Mouse (Mus musculus) CH12.LX (cell line): ENCODE data around the gene Sit1. TPM values are rescaled to one million over a fixed set of nuclear protein-coding genes. Genes with fewer than 3 reads are reported as not detected.

Experiments used
- DNase-seq: peaks from one replicate; pipeline ENCODE4 v3.0.0-alpha.2; 2013; ENCODE audit errors: extremely low read depth
- H3K27ac ChIP-seq: 2 replicates; pipeline ENCODE4 v1.5.1; 2012; ENCODE audit warnings: low read depth, mild to moderate bottlenecking, control low read depth, moderate library complexity; ENCODE audit not compliant: insufficient read depth
- H3K27me3 ChIP-seq: replicated peaks from 2 replicates; pipeline ENCODE3; 2012; ENCODE audit warnings: inconsistent platforms
- H3K36me3 ChIP-seq, 2 experiments: replicated peaks in 1 of 2; 2 replicates each; pipeline versions ENCODE3 to v1.6.1; 2012; ENCODE audit warnings: inconsistent platforms in 1 of 2, low read length in 1 of 2, mild to moderate bottlenecking in 1 of 2, mixed read lengths in 1 of 2, moderate library complexity in 1 of 2; ENCODE audit not compliant: control insufficient read depth in 1 of 2, insufficient read depth in 1 of 2
- H3K4me1 ChIP-seq, 2 experiments: 2 replicates each; pipeline ENCODE4 v1.6.1; 2012; ENCODE audit warnings: inconsistent platforms in 1 of 2, moderate library complexity in 1 of 2; ENCODE audit not compliant: insufficient read depth in 2 of 2, control insufficient read depth in 1 of 2
- H3K4me2 ChIP-seq: 2 replicates; pipeline ENCODE4 v1.6.1; 2012; ENCODE audit warnings: low read depth, mild to moderate bottlenecking, control low read depth; ENCODE audit not compliant: poor library complexity, insufficient read depth, severe bottlenecking
- H3K4me3 ChIP-seq, 3 experiments: fragments of 150-350 bp in 1 of 3; sonication (generic) in 1 of 3; replicated peaks in 1 of 3; 2 replicates each; pipeline versions ENCODE3 to v1.5.1; 2011 to 2012; ENCODE audit warnings: low read depth in 2 of 3, low read length in 2 of 3, mild to moderate bottlenecking in 2 of 3, moderate library complexity in 2 of 3, control low read depth in 1 of 3, improper control_type of control experiment in 1 of 3, inconsistent platforms in 1 of 3, mixed read lengths in 1 of 3; ENCODE audit not compliant: poor library complexity in 1 of 3
- H3K79me2 ChIP-seq: replicated peaks from 2 replicates; pipeline ENCODE4 v1.6.1; 2012; ENCODE audit warnings: mild to moderate bottlenecking, moderate library complexity; ENCODE audit not compliant: control insufficient read depth, poor library complexity, insufficient read depth, severe bottlenecking; ENCODE audit errors: extremely low read depth
- H3K9ac ChIP-seq: 2 replicates; pipeline ENCODE4 v1.6.1; 2012; ENCODE audit warnings: low read depth, mild to moderate bottlenecking, control low read depth, moderate library complexity; ENCODE audit not compliant: insufficient read depth
- H3K9me3 ChIP-seq: replicated peaks from 2 replicates; pipeline ENCODE3; 2012; ENCODE audit warnings: low read length, inconsistent platforms, mixed read lengths
- BHLHE40 ChIP-seq: IDR thresholded peaks from 2 replicates; pipeline ENCODE4 v1.6.1; 2011; ENCODE audit warnings: mild to moderate bottlenecking, low read depth, low read length, improper control_type of control experiment
- CHD1 ChIP-seq: IDR thresholded peaks from 2 replicates; pipeline ENCODE4 v1.6.1; 2012; ENCODE audit warnings: low read depth, low read length, improper control_type of control experiment, inconsistent platforms
- CHD2 ChIP-seq: IDR thresholded peaks from 2 replicates; pipeline ENCODE4 v1.6.1; 2011; ENCODE audit warnings: low read length, improper control_type of control experiment
- CTCF ChIP-seq, 2 experiments: IDR thresholded peaks in 1 of 2; conservative IDR thresholded peaks in 1 of 2; 2 replicates each; pipeline ENCODE4 v1.5.1; 2011 to 2012; ENCODE audit warnings: low read depth in 2 of 2, low read length in 2 of 2, improper control_type of control experiment in 1 of 2, inconsistent platforms in 1 of 2, mild to moderate bottlenecking in 1 of 2, moderate library complexity in 1 of 2
- E2F4 ChIP-seq: IDR thresholded peaks from 2 replicates; pipeline ENCODE4 v1.6.1; 2011; ENCODE audit warnings: low read depth, low read length, improper control_type of control experiment; ENCODE audit not compliant: insufficient replicate concordance
- ELF1 ChIP-seq: IDR thresholded peaks from 2 replicates; pipeline ENCODE4 v1.6.1; 2014; ENCODE audit warnings: low read depth, mild to moderate bottlenecking, inconsistent platforms, low read length, improper control_type of control experiment
- EP300 ChIP-seq: IDR thresholded peaks from 2 replicates; pipeline ENCODE4 v1.6.1; 2011; ENCODE audit warnings: low read length, improper control_type of control experiment
- ETS1 ChIP-seq: conservative IDR thresholded peaks from 2 replicates; pipeline ENCODE4 v1.6.1; 2012; ENCODE audit warnings: low read depth, mild to moderate bottlenecking, inconsistent platforms, low read length, improper control_type of control experiment, moderate library complexity
- GABPA ChIP-seq: IDR thresholded peaks from 2 replicates; pipeline ENCODE4 v1.6.1; 2012; ENCODE audit warnings: low read depth, low read length, improper control_type of control experiment, inconsistent platforms; ENCODE audit not compliant: insufficient replicate concordance
- HCFC1 ChIP-seq: IDR thresholded peaks from 2 replicates; pipeline ENCODE4 v1.6.1; 2012; ENCODE audit warnings: low read depth, mild to moderate bottlenecking, inconsistent platforms, low read length, improper control_type of control experiment
- IRF4 ChIP-seq: IDR thresholded peaks from 2 replicates; pipeline ENCODE4 v1.6.1; 2014; ENCODE audit warnings: low read depth, mild to moderate bottlenecking, inconsistent platforms, low read length, improper control_type of control experiment
- JUN ChIP-seq: IDR thresholded peaks from 2 replicates; pipeline ENCODE4 v1.6.1; 2011; ENCODE audit warnings: low read depth, mild to moderate bottlenecking, low read length, improper control_type of control experiment, moderate library complexity; ENCODE audit not compliant: insufficient read depth
- JUND ChIP-seq: conservative IDR thresholded peaks from 2 replicates; pipeline ENCODE4 v1.6.1; 2011; ENCODE audit warnings: low read depth, low read length, improper control_type of control experiment
- MAFK ChIP-seq: IDR thresholded peaks from 2 replicates; pipeline ENCODE4 v1.6.1; 2011; ENCODE audit warnings: low read length, improper control_type of control experiment; ENCODE audit not compliant: insufficient replicate concordance
- MAX ChIP-seq: IDR thresholded peaks from 2 replicates; pipeline ENCODE4 v1.6.1; 2011; ENCODE audit warnings: low read length, improper control_type of control experiment
- MAZ ChIP-seq: IDR thresholded peaks from 2 replicates; pipeline ENCODE4 v1.6.1; 2012; ENCODE audit warnings: low read depth, mild to moderate bottlenecking, inconsistent platforms, low read length, improper control_type of control experiment, moderate library complexity
- MEF2A ChIP-seq: IDR thresholded peaks from 2 replicates; pipeline ENCODE4 v1.6.1; 2014; ENCODE audit warnings: low read depth, mild to moderate bottlenecking, inconsistent platforms, low read length, improper control_type of control experiment, borderline replicate concordance
- MXI1 ChIP-seq: IDR thresholded peaks from 2 replicates; pipeline ENCODE4 v1.6.1; 2011; ENCODE audit warnings: mild to moderate bottlenecking, low read depth, low read length, improper control_type of control experiment
- MYC ChIP-seq: IDR thresholded peaks from 2 replicates; pipeline ENCODE4 v1.6.1; 2011; ENCODE audit warnings: low read depth, mild to moderate bottlenecking, improper control_type of control experiment, low read length
- NELFE ChIP-seq: IDR thresholded peaks from 2 replicates; pipeline ENCODE4 v1.6.1; 2011; ENCODE audit warnings: low read depth, low read length, improper control_type of control experiment
- NRF1 ChIP-seq: IDR thresholded peaks from 2 replicates; pipeline ENCODE4 v1.6.1; 2014; ENCODE audit warnings: low read depth, mild to moderate bottlenecking, inconsistent platforms, low read length, improper control_type of control experiment, moderate library complexity
- PAX5 ChIP-seq: IDR thresholded peaks from 2 replicates; pipeline ENCODE4 v1.6.1; 2012; ENCODE audit warnings: low read length, inconsistent platforms, mixed read lengths
- POLR2A ChIP-seq: IDR thresholded peaks from 2 replicates; pipeline ENCODE4 v1.6.1; 2011; ENCODE audit warnings: low read depth, mild to moderate bottlenecking, improper control_type of control experiment, low read length
- POLR2AphosphoS2 ChIP-seq: IDR thresholded peaks from 2 replicates; pipeline ENCODE4 v1.6.1; 2011; ENCODE audit warnings: low read depth, low read length, improper control_type of control experiment
- RAD21 ChIP-seq: IDR thresholded peaks from 2 replicates; pipeline ENCODE4 v1.6.1; 2011; ENCODE audit warnings: low read depth, mild to moderate bottlenecking, low read length, improper control_type of control experiment, moderate library complexity
- RCOR1 ChIP-seq: conservative IDR thresholded peaks from 2 replicates; pipeline ENCODE4 v1.6.1; 2012; ENCODE audit warnings: low read depth, mild to moderate bottlenecking, inconsistent platforms, low read length, improper control_type of control experiment
- SIN3A ChIP-seq: IDR thresholded peaks from 2 replicates; pipeline ENCODE4 v1.6.1; 2012; ENCODE audit warnings: low read length, improper control_type of control experiment, inconsistent platforms
- SMC3 ChIP-seq: IDR thresholded peaks from 2 replicates; pipeline ENCODE4 v1.6.1; 2011; ENCODE audit warnings: low read depth, low read length, improper control_type of control experiment
- TBP ChIP-seq: conservative IDR thresholded peaks from 2 replicates; pipeline ENCODE4 v1.6.1; 2011; ENCODE audit warnings: low read depth, low read length, improper control_type of control experiment
- TCF12 ChIP-seq: IDR thresholded peaks from 2 replicates; pipeline ENCODE4 v1.6.1; 2014; ENCODE audit warnings: low read depth, mild to moderate bottlenecking, inconsistent platforms, low read length, improper control_type of control experiment
- UBTF ChIP-seq: IDR thresholded peaks from 2 replicates; pipeline ENCODE4 v1.6.1; 2012; ENCODE audit warnings: low read depth, mild to moderate bottlenecking, inconsistent platforms, low read length, improper control_type of control experiment, moderate library complexity
- USF1 ChIP-seq: IDR thresholded peaks from 2 replicates; pipeline ENCODE4 v1.6.1; 2014; ENCODE audit warnings: low read depth, mild to moderate bottlenecking, inconsistent platforms, low read length, improper control_type of control experiment
- USF2 ChIP-seq: conservative IDR thresholded peaks from 2 replicates; pipeline ENCODE4 v1.6.1; 2011; ENCODE audit warnings: low read depth, low read length, improper control_type of control experiment
- ZC3H11A ChIP-seq: IDR thresholded peaks from 2 replicates; pipeline ENCODE4 v1.6.1; 2012; ENCODE audit warnings: low read depth, mild to moderate bottlenecking, inconsistent platforms, low read length, improper control_type of control experiment
- ZKSCAN1 ChIP-seq: IDR thresholded peaks from 2 replicates; pipeline ENCODE4 v1.6.1; 2012; ENCODE audit warnings: low read depth, inconsistent platforms, low read length, improper control_type of control experiment, borderline replicate concordance
- ZMIZ1 ChIP-seq: IDR thresholded peaks from 2 replicates; pipeline ENCODE4 v1.6.1; 2012; ENCODE audit warnings: low read depth, mild to moderate bottlenecking, inconsistent platforms, low read length, improper control_type of control experiment
- ZNF384 ChIP-seq: IDR thresholded peaks from 2 replicates; pipeline ENCODE4 v1.6.1; 2012; ENCODE audit warnings: low read depth, low read length, improper control_type of control experiment, inconsistent platforms
- dilution Hi-C: fragments of 300-500 bp; cut with MboI; formaldehyde crosslinking; loops from 2 replicates; pipeline ENCODE4 v1.14.3; 2020; ENCODE audit warnings: low sequenced_read_pairs; ENCODE audit not compliant: extremely low pct_unique_long_range_greater_than_20kb, extremely low pct_ligation_motif_present
- in situ Hi-C: fragments of 300-500 bp; cut with MboI; formaldehyde crosslinking; loops from 3 replicates; pipeline ENCODE4 v1.14.3; 2019; ENCODE audit warnings: low sequenced_read_pairs, low pct_ligation_motif_present, low pct_unique_long_range_greater_than_20kb, mixed read lengths
- polyA plus RNA-seq: library from polyadenylated mRNA; unstranded; fragments of >175 nt; gene quantifications from 2 replicates; pipeline ENCODE4 v1.2.1, GENCODE M21; 2012; ENCODE audit warnings: low read depth; ENCODE audit not compliant: insufficient read length
- total RNA-seq, 2 experiments: library from RNA; depleted of rRNA; stranded (reverse); fragments of 300-350 nt in 1 of 2; fragments of >200 nt in 1 of 2; gene quantifications; 2 replicates each; pipeline ENCODE4 v1.2.3; 2012 to 2014

Gene Sit1
- total and polyA plus RNA-seq, 3 experiments = 2.8 to 10.5 (median 10.1) TPM

DNA sequence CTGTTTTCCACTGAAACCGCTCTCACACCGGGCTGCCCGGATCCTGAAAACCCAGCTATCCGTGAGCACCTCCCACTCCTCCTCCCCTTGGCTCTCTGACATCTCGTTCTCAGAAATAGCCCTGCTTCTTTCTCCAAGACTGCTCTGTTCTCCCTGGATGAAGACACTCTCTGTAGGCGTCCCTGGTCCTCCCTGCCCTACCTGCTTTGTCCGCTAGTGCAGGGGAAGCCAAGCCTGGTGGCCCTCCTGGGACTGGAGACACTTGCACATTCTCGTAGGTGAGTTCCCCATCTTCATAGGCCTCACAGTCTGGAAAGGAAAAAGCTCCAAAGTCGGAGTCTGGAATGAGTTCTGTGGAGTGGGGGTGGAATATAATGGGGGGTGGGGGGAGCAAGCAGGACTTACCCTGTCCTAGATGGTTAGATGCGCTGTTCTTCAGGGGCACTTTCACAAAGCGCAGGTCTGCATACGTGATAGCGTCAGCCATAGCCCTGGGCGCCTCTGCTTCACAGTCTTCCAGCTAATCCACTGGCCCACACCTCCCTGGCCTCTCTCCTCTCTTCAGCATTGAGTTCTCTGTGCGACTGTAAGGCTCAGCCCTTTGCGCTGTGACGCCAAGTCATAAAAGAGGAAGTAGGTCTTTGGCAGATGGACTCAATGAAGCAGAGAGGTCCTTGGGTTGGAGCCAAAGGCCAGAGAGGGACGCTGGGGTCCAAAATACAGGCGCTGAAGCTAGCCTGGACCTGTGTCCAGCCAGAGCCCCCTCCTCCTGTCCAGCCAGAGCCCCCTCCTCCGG is 29.3 kb downstream of the Sit1 start, which contains the start of gene Cd72:
TSS of gene Cd72 (minus strand) at position 588 of the 796 bp plus-strand sequence.
- H3K9me3 ChIP-seq = peaks cover 9% of the 10 kb centered on the region
- peak within 1 kb of the TSS; percentile 24 for H3K9ac ChIP-seq
- H3K4me3 ChIP-seq = peak within 1 kb of the TSS; percentile 55 to 69 (median 60)
- peaks cover 3% of the 10 kb centered on the region for H3K27me3 ChIP-seq
- DNase-seq = peak; percentile 88
- peak; percentile 30; the same call in 1 of the 2 replicates for TF ChIP-seq MEF2A
- TF ChIP-seq MAX = peak; percentile 67
- no peak for TF ChIP-seq JUND
- no peak for TF ChIP-seq MAFK
- peak; percentile 50; the same call in 1 of the 2 replicates for TF ChIP-seq POLR2A
- TF ChIP-seq MAZ = 0 out of 2 replicates have a peak, but pooled peaks have one; percentile 60
- no peak for TF ChIP-seq USF2
- TF ChIP-seq ETS1 = peak; percentile 57
- TF ChIP-seq MYC = no peak
- 0 out of 2 replicates have a peak, but pooled peaks have one; percentile 31 for TF ChIP-seq UBTF
- peak; percentile 68 for TF ChIP-seq TBP
- TF ChIP-seq ZMIZ1 = 0 out of 2 replicates have a peak, but pooled peaks have one; percentile 25
- no peak for TF ChIP-seq E2F4
- TF ChIP-seq ZC3H11A = no peak
- TF ChIP-seq PAX5 = no peak
- TF ChIP-seq HCFC1 = 0 out of 2 replicates have a peak, but pooled peaks have one; percentile 37
- no peak for TF ChIP-seq ZKSCAN1
- TF ChIP-seq RCOR1 = no peak
- no peak for TF ChIP-seq RAD21
- peak; percentile 82 for TF ChIP-seq TCF12
- TF ChIP-seq NELFE = peak; percentile 54; the same call in 1 of the 2 replicates
- TF ChIP-seq IRF4 = peak; percentile 50; the same call in 1 of the 2 replicates
- TF ChIP-seq ZNF384 = no peak
- no peak for TF ChIP-seq POLR2AphosphoS2
- peak; percentile 12 to 15; a peak in 2 of 4 replicates for TF ChIP-seq CTCF (conservative IDR thresholded peaks at IDR 0.05 in 1 of 2, IDR thresholded peaks at IDR 0.05 in 1 of 2; ENCODE audit: low read depth in 2 of 2, low read length in 2 of 2)
- no peak for TF ChIP-seq GABPA
- TF ChIP-seq USF1 = no peak
- no peak for TF ChIP-seq CHD1
- 0 out of 2 replicates have a peak, but pooled peaks have one; percentile 9 for TF ChIP-seq BHLHE40
- TF ChIP-seq MXI1 = no peak; the same call in 1 of the 2 replicates
- TF ChIP-seq NRF1 = 0 out of 2 replicates have a peak, but pooled peaks have one; percentile 15
- 0 out of 2 replicates have a peak, but pooled peaks have one; percentile 48 for TF ChIP-seq CHD2
- peak; percentile 78 for TF ChIP-seq SIN3A
- TF ChIP-seq EP300 = peak; percentile 87
- TF ChIP-seq ELF1 = peak; percentile 65
- peak; percentile 3; the same call in 1 of the 2 replicates for TF ChIP-seq SMC3
- TF ChIP-seq JUN = 0 out of 2 replicates have a peak, but pooled peaks have one; percentile 8
- H3K36me3 ChIP-seq = peaks cover 0 to 33% of the 10 kb centered on the region in 2 experiments
- peak within 1 kb of the TSS; percentile 38 for H3K27ac ChIP-seq
- H3K4me2 ChIP-seq = peak within 1 kb of the TSS; percentile 95
- H3K79me2 ChIP-seq = no peaks in the 10 kb centered on the region
- dilution Hi-C loops (no loop called here), in situ Hi-C loops (no loop called here)
- peaks cover 21 to 63% of the 10 kb centered on the region in 2 experiments for H3K4me1 ChIP-seq
